Mouse (Mus musculus): ENCODE results near the gene Vmp1. TPM values are rescaled to one million over a fixed set of nuclear protein-coding genes. Genes with fewer than 3 reads are reported as not detected.

Gene Vmp1
- polyA plus RNA-seq, 1 experiment, result 525 TPM

DNA sequence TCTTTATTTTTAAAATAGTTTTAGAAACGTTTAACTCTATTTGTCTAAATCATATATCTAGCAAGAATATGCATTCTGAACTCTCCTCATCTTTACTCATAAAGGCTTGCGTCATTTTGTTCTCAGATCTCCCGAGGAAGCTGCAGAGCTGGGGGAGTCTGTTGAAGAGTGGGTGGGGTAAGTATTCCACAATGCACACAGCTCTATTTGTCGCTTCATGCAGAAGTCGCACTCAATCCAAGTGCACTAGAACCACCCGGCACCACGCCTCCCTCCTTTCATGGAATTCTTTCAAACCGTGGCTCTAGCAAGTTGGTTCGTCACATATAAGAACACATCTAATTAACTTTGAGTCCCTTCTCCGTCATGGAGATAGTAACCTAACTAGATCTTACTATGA, 93.1 kb downstream of the Vmp1 start:
- TF ChIP-seq CTCF (IDR thresholded peaks at IDR 0.05; ENCODE audit: borderline replicate concordance, insufficient read depth, low read length) (no peak), POLR2A (IDR thresholded peaks at IDR 0.05; ENCODE audit: low read depth, low read length) (no peak)
- Histone ChIP-seq H3K27ac (ENCODE audit: insufficient read depth, low read length) (peak overlapping the region; percentile 100), H3K4me1 (ENCODE audit: control insufficient read depth, insufficient read depth, low read length) (peaks cover 38% of the 10 kb centered on the region), H3K4me3 (ENCODE audit: insufficient read depth, low read length) (no peak overlapping the region)

DNA sequence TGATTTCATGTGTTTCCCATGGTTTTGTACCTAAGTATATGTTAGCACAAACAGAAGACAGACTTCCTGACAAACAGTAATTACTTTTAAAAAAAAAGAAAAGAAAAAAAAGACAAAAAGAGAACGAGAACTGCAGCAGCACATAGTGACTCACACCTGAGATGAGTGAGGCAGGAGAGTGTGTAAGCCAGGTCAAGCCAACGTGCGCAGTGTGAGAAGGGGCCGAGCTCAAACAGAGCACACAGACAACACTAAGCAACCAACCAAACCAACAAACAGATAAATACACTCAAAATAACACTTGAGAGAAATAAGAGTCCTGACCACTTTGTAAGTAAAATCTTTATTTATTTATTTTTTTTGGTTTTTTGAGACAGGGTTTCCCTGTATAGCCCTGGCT, 93.6 kb downstream of the Vmp1 start:
- H3K4me1 ChIP-seq (ENCODE audit: control insufficient read depth, insufficient read depth, low read length), result peaks cover 38% of the 10 kb centered on the region
- peak overlapping the region; percentile 100; the same call in 1 of the 2 replicates for H3K27ac ChIP-seq (ENCODE audit: insufficient read depth, low read length)
- no peak for TF ChIP-seq POLR2A (IDR thresholded peaks at IDR 0.05; ENCODE audit: low read depth, low read length)
- no peak for TF ChIP-seq CTCF (IDR thresholded peaks at IDR 0.05; ENCODE audit: borderline replicate concordance, insufficient read depth, low read length)
- no peak overlapping the region for H3K4me3 ChIP-seq (ENCODE audit: insufficient read depth, low read length)

DNA sequence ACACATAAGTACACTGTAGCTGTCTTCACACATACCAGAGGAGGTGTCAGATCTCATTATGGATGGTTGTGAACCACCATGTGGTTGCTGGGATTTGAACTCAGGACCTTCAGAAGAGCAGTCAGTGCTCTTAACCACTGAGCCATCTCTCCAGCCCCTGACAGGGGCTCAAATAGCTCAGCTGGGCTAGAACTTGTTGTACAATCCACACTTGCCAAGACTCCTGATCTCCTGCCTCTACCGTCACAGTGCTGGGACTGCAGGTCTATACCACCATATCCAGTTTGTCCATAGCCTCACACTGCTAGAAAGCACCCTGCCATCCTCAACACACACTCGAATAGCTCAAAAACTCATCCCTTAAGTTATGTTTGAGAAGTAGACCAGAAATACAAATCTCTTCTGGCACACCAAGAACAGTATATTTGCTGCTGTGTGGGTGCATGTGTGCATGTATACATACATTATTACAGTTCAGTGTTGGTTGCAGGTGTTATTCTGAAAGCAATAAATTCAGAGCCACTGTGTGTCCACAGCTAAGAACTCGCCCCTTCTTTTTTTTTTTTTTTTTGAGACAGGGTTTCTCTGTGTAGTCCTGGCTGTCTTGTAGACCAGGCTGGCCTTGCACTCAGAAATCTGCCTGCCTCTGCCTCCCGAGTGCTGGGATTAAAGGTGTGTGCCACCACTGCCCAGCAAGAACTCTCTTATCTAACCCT, 94.9 kb downstream of the Vmp1 start:
- TF ChIP-seq CTCF (IDR thresholded peaks at IDR 0.05; ENCODE audit: borderline replicate concordance, insufficient read depth, low read length) (no peak), POLR2A (IDR thresholded peaks at IDR 0.05; ENCODE audit: low read depth, low read length) (no peak)
- H3K4me1 ChIP-seq (ENCODE audit: control insufficient read depth, insufficient read depth, low read length), result peaks cover 31% of the 10 kb centered on the region
- H3K4me3 ChIP-seq (ENCODE audit: insufficient read depth, low read length), result no peak overlapping the region
- peak overlapping the region; percentile 99 for H3K27ac ChIP-seq (ENCODE audit: insufficient read depth, low read length)

DNA sequence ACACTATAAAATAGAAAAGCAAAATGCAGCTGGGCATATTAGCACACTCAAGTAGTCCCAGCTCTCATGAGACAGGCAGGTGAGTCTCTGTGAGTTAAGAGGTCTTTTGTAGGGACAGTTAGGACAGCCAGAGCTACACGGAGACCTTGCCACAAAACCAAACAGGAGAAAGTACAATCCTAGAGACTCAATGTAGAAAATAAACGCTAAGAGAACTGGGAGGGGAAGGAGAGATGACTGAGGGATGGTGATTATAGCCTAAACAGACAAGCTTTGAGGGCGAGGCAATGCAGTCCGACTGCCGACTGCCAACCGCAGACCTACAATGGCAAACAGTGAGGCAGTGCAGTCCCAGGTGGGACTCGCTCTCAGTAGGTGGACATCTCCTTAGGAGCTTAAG, 95.8 kb downstream of the Vmp1 start:
- Histone ChIP-seq H3K4me1 (ENCODE audit: control insufficient read depth, insufficient read depth, low read length) (peaks cover 28% of the 10 kb centered on the region), H3K4me3 (ENCODE audit: insufficient read depth, low read length) (no peak overlapping the region), H3K27ac (ENCODE audit: insufficient read depth, low read length) (peak overlapping the region; percentile 99)
- TF ChIP-seq POLR2A (IDR thresholded peaks at IDR 0.05; ENCODE audit: low read depth, low read length), result peak; percentile 36; the same call in 1 of the 2 replicates
- no peak for TF ChIP-seq CTCF (IDR thresholded peaks at IDR 0.05; ENCODE audit: borderline replicate concordance, insufficient read depth, low read length)

DNA sequence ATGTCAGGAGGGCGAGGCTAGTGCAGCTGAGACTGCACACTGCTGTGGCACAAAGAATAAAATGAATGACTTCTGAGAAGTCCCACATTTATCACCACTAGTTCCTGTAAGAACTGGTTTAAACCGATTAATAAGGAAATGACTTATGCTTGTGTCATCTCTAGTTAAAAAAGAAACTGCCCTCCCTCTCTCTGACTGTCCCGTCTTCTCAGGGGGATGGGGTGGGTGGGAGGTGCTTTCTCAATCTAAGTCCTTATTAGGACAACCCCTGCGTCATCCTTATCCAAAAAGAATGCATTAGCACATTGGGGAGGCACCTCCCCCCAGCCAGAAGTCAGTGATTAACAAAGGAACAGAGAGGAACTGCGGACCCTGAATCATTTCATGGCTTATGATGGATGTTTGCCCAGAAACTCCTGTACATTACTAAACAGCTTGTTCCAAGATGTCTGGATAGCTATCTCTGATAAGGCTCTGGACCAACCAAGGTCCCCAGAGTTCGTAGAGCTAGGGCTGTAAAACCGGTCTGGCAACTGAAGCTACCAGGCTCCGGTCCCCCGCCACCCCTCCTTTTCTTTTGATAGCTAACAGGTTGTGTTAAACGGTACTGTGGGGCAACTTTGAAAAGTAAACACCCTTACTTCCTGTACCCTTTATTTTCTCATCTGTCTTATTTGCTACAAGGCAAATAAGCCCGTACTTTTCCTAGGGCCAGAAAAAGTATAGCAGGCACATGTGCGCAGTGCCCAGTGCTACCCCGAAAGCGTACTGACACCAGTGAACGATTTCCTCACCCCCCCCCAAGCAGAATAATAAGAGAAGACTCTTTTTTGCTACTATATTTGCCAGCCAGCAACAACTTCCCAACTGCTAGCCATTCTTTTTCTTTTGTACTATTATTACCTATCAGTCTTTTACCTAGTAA, 96.5 kb downstream of the Vmp1 start:
- peak; percentile 99 for TF ChIP-seq POLR2A (IDR thresholded peaks at IDR 0.05; ENCODE audit: low read depth, low read length)
- TF ChIP-seq CTCF (IDR thresholded peaks at IDR 0.05; ENCODE audit: borderline replicate concordance, insufficient read depth, low read length), result no peak

DNA sequence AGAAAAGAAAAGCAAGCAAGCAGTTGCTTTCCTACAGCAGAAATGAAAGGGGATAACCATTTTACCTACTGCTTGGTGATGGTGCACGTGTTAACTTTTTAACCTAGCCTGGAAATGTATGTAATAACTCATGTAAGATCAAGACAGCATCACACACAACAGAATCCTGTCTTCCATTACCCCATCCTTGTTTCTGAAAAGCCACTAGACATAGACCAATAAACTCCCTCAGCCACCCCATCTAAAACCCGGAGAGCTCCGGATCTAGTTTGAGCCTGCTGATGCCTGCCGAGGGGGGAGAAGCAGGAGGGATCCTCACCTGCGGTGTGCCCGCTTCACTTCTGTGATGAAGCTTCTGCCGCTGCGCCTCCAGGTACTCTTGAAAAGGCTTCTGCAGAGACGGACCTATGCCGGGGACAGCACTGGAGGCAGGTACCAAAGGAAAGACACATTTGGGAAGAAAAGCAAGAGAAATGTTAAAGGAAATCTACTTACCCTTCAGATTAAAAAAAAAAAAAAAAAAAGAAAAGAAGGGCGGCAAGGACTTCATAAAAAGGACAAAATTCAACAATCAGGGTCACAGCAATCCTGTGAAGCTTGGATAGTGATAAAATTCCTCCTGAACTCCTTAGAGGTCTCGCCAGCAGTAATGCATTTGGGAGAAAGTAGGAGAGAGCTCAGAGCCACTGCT, 97.3 kb downstream of the Vmp1 start:
- Histone ChIP-seq H3K27ac (ENCODE audit: insufficient read depth, low read length) (peak overlapping the region; percentile 100), H3K4me1 (ENCODE audit: control insufficient read depth, insufficient read depth, low read length) (peaks cover 16% of the 10 kb centered on the region), H3K4me3 (ENCODE audit: insufficient read depth, low read length) (peak overlapping the region; percentile 94)
- TF ChIP-seq POLR2A (IDR thresholded peaks at IDR 0.05; ENCODE audit: low read depth, low read length), result peak; percentile 70
- TF ChIP-seq CTCF (IDR thresholded peaks at IDR 0.05; ENCODE audit: borderline replicate concordance, insufficient read depth, low read length), result no peak

More for the DNA sequence above, 96.5 kb downstream of the Vmp1 start:
- Histone ChIP-seq H3K4me1 (ENCODE audit: control insufficient read depth, insufficient read depth, low read length) (peaks cover 22% of the 10 kb centered on the region), H3K4me3 (ENCODE audit: insufficient read depth, low read length) (peak overlapping the region; percentile 94; the same call in 1 of the 2 replicates), H3K27ac (ENCODE audit: insufficient read depth, low read length) (peak overlapping the region; percentile 100)

DNA sequence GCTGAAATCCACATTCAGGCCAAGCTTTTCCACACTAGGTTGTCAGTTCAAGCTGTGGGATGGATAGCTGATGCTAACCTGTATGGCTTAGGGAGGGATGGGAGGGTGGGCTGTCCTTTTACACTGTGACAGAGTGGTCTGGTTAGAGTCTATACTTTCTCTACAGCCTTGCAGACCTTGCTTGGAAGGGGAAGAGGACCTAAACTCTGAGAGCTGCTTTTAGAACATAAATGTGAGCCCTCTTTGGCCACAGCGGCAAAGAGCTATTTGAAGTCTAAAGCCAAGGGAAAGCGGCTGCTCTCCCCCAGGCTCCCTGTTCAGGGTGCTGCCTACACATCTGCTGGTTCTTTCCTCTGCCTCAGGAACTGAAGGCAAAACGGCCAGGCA, 98.0 kb downstream of the Vmp1 start:
- Histone ChIP-seq H3K4me1 (ENCODE audit: control insufficient read depth, insufficient read depth, low read length) (peaks cover 11% of the 10 kb centered on the region), H3K4me3 (ENCODE audit: insufficient read depth, low read length) (peak overlapping the region; percentile 95), H3K27ac (ENCODE audit: insufficient read depth, low read length) (peak overlapping the region; percentile 100)
- TF ChIP-seq CTCF (IDR thresholded peaks at IDR 0.05; ENCODE audit: borderline replicate concordance, insufficient read depth, low read length), result no peak
- peak; percentile 84 for TF ChIP-seq POLR2A (IDR thresholded peaks at IDR 0.05; ENCODE audit: low read depth, low read length)

DNA sequence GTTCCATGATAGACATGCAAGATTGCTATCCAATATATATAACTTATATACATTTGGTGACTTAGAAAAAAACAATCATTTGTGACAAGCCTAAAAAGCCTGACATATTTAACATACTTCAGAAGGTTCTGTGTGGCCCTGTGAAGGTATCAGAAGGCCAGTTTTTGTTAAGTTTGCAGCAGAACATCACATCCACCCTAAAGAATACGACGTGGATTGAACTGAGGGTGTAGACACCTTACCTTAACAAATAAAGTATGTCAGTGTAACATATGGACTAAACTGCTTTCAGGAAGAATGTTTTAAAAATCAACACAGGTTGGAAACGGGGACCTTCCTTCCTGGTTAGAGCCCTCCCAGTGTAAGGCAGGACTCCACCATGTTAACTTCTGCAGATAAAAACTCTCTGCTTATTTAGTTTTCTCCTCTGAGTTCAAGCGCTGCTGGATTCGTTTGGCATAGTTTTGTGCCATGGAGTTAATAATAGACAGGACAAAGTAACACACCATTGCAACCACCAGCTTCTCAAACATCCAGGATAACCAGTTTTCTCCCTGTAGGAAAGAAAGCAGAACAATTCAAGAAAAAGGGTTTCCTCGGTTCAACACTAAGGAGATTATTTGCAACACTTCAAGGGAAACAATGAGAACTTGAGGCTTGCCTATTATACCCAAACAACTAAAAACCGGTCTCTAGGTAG, 98.6 kb downstream of the Vmp1 start:
- TF ChIP-seq POLR2A (IDR thresholded peaks at IDR 0.05; ENCODE audit: low read depth, low read length), result peak; percentile 80
- TF ChIP-seq CTCF (IDR thresholded peaks at IDR 0.05; ENCODE audit: borderline replicate concordance, insufficient read depth, low read length), result no peak
- Histone ChIP-seq H3K4me1 (ENCODE audit: control insufficient read depth, insufficient read depth, low read length) (peaks cover 9% of the 10 kb centered on the region), H3K27ac (ENCODE audit: insufficient read depth, low read length) (peak overlapping the region; percentile 100), H3K4me3 (ENCODE audit: insufficient read depth, low read length) (peak overlapping the region; percentile 95)
